Mouse (Mus musculus) liver, adult 2 months (tissue): ENCODE results near the gene Zfp114.

Experiments
- CTCF ChIP-seq: fragments of 200-500 bp; IDR thresholded peaks from 2 replicates; pipeline ENCODE4 v1.5.1; 2011; ENCODE audit warnings: low read depth, low read length, control low read depth
- POLR2A ChIP-seq: fragments of 200-500 bp; IDR thresholded peaks from 2 replicates; pipeline ENCODE4 v1.6.1; 2011; ENCODE audit warnings: low read length, control low read depth; ENCODE audit not compliant: insufficient read depth; ENCODE audit errors: extremely low read depth

DNA sequence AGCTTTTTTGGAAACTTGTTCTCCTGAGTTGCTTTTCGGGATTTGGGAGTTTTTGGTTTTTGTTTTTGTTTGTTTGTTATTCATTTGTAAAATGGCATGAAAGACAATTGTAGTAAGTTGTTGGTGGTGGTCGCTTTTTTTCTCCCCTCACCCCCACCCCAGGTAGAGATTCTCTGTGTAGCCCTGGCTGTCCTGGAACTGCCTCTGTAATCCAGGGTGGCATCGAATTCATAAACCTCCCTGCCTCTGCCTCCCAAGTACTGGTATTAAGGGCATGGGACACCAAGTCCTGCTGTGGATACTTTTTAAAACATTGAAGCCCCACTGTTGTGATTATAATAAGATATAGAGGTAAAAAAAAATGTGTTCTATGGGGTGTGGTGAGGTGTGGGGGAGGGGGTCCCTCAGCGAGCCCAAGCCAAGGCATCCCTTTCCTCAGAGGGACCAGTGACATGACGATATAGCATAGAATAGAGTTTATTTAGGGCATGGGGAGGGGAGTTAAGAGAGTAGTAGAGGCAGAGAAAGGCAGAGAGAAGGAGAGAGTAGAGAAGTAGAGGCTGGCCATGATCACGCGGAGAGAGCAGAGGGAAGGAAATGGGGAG lies 33.5 kb downstream of the Zfp114 start:
- TF ChIP-seq CTCF (no peak), POLR2A (no peak)
